Mouse (Mus musculus) heart, adult 2 months (tissue): ENCODE data around the gene Nipa1.

Experiments used
- CTCF ChIP-seq: fragments of 200-600 bp; IDR thresholded peaks from 2 replicates; pipeline ENCODE4 v1.8.1; 2022; ENCODE audit warnings: antibody characterized with exemption, mild to moderate bottlenecking, moderate library complexity
- EP300 ChIP-seq: fragments of 200-500 bp; IDR thresholded peaks from 2 replicates; pipeline ENCODE4 v1.6.1; 2011; ENCODE audit warnings: low read depth, low read length, control low read depth; ENCODE audit not compliant: insufficient read depth

GRCm38 (mm10) chr7:56013261-56014001, 6.3 kb downstream of the Nipa1 start:
- no peak for TF ChIP-seq EP300
- no peak for TF ChIP-seq CTCF
